Mouse (Mus musculus): Measurements from ENCODE around the gene Spem2.

Spem2 gene

DNA sequence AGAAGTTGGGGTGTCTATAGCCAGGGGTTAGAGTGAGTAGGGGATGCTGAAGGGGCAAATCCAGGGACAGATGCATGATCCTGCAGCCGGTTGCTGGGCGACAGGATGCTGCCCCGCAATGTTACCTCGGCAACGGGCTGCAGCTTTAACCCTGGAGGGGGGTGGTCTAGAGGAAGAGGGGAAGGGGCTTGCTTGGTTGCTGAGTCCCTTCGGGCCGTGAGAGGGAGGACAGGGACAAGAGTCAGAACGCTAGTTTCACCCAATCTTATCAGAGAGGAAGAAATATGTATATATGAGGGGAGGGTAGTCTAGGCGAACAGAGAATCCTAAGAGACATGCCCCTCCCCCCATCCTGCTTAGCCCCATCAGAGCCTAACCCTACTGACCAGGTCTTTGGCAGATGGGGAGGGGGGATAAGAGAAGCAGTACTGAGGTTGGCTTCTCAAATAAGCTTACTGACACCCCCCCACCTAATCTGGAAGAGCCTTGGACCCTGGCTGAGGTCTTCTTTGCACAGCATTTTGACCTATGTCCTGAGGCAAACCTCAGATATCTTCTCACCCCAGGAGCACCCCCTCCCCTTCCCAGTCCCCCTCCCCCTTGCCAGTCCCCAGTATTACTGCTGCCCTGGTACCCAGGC is 17.2 kb upstream of the Spem2 start:
- in situ Hi-C loops (cut with MseI, MboI) = no loop called here

- in situ Hi-C loops (cut with MseI, MboI) = no loop called here
Measured at GRCm38 (mm10) chr11:69834001-69834549, 15.8 kb upstream of the Spem2 start.

DNA sequence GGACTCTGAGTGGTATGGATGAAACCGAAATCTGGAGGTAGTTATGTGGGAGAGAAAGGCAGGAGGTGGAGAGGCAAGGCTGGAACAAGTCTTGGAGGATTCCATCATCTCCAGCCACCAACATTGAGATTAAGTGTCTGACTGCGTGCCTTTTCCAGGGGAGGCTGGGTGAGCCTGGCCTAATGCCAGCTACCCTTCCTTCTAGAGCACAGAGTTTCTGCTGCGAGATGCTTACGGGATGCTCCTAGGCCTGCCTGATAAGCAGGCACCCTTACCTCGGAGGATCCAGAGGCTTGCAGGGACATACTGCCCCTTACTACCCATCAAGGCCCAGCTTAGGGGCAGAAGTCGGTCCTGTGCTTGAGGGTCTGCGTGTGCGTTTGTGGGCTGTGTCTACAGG is 15.3 kb upstream of the Spem2 start:
- in situ Hi-C loops (cut with MseI, MboI) = no loop called here

DNA sequence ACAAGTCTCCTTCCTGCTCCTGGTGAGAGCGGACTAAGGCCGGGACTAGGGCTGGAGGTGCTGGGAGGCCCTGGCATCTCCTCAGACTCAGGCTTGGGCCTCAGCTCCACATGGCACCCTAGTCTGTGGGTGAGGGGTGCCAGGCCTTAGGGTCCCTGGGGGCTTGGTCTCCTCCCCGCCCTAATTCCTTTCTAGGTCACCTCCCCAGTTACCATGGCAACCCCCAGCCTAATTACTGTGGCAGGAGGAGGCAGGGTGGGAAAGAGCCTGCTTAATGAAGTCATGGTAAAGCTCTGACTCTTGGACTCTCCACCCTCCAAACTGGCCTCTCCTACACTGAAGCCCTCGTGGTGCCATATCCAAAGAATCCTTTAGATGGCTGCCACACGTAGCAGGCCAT is 10.6 kb upstream of the Spem2 start:
- in situ Hi-C loops (cut with MseI, MboI) = no loop called here

DNA sequence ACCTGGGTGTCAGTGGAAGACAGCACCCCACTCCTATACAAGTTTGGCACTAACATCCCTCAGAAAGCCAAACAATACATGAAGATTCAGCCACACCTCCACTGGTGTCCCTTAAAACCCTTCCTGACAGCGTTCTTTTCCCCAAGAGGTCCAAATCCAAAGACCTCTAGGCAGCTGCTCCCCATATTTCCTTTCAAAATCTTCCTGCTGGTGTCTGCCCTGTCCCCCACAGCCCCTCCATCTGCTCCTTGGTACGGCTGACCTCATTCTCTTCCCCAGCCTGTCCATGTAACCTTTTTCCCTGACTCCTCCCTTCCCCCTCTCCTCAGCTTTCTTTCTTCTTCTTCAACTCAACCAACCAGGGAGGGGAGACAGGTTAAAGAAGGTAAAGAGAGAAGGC is 5.2 kb upstream of the Spem2 start:
- in situ Hi-C loops (cut with MseI, MboI) = no loop called here

DNA sequence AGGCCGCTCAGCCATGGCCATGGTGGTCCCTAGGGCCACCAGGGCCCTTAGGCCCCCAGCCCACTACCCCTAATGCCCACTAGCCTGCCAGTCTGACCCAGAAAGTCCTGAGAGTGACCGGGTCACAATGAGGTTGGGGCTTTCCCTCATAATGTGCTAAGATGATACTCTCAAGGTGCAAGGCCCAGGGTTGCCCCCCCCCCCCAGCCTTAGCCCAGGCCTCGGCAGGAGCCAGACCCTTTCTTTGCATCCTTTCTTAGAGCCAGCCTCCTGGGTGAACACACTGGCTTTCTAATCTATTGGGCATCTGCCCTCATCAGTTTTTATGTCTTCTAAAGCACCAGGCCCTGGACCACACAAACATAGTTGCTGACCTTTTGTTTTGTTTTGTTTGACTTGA is 3.8 kb upstream of the Spem2 start, which contains the start of gene Spem1:
Gene Spem1 (minus strand): TSS at position 101 of the 400 bp plus-strand sequence.
- in situ Hi-C loops (cut with MseI, MboI) = no loop called here

- in situ Hi-C loops (cut with MseI, MboI) = no loop called here
Measured at GRCm38 (mm10) chr11:69818871-69819270, 606 bp upstream of the Spem2 start.

DNA sequence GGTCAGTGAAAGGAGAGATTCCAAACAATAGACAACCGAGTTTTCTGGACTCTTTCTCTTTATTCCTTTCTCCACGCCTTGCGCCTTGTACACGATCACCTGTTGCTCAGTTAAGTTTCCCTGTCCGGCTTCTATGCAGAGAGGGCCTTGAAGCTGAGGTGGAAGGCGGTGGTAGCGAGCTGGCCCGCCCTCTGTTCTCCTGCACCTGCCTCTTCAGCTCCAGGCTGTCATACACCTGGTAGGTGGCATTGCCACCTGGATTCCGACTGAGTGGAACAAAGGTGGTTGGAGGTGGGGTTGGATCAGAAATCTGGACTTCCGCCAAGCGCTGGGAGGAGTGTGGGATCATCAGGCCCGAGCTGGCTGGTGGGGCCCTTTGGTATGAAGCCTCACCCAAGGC is 1.7 kb downstream of the Spem2 start:
- in situ Hi-C loops (cut with MseI, MboI) = no loop called here

DNA sequence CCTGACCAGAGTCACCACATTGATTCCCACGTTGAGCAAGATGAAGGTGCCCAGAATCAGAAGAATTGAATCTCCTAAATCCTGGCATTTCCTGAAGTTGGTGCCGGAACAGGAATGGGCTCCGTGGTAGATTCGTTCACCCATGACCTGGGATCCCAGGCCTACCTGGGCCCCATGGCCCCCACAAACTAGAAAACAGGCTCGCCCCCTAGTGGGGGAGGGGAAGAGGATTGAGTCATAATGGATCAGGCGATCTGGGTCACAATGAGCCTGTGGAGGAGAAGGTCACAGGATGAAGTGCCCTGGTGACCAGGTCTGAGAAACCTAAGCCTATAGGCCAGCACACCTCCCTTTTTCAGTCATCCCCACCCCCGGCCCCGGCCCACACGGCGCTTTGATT is 3.1 kb downstream of the Spem2 start, which contains the start of gene Gm39566:
Gene Gm39566 (minus strand): TSS at position 144 of the 400 bp plus-strand sequence.
- in situ Hi-C loops (cut with MseI, MboI) = no loop called here

- in situ Hi-C loops (cut with MseI, MboI) = no loop called here
Measured at GRCm38 (mm10) chr11:69810280-69810679, 8.0 kb downstream of the Spem2 start.

- in situ Hi-C loops (cut with MseI, MboI) = loop anchor here (5.0 kb wide), 1 partner anchor 70 kb away; the partner anchor contains the start of gene Tmem95 (in 2 of the 2)
Measured at GRCm38 (mm10) chr11:69807641-69808040, 10.6 kb downstream of the Spem2 start.

GRCm38 (mm10) chr11:69806378-69806777 is 11.9 kb downstream of the Spem2 start:
- in situ Hi-C loops (cut with MseI, MboI) = loop anchor here (5.0 kb wide), 1 partner anchor 71 kb away; the partner anchor contains the start of gene Tmem95 (in 2 of the 2)

- in situ Hi-C loops (cut with MseI, MboI) = loop anchor here (5.0 kb wide), 1 partner anchor 72 kb away; the partner anchor contains the start of gene Tmem95 (in 2 of the 2)
Measured at GRCm38 (mm10) chr11:69804972-69805909, 13.0 kb downstream of the Spem2 start, which contains the start of gene Tmem102. Gene Tmem102, minus strand, starts transcription at chr11:69805624.

DNA sequence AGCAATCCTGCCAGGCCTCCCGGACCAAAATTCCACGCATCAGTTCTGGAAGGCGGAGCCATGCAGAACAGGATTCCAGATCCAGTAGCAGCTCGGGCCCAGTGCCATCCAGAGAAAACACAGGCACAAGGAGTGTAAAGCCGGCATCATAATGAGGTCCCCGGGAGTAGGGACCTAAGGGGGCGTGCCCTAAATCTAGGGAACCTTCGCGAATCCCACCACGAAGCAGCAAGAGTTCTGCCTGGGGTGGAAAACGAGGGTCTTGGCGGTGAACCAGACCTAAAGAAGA is 13.7 kb downstream of the Spem2 start:
- in situ Hi-C loops (cut with MseI, MboI) = no loop called here

DNA sequence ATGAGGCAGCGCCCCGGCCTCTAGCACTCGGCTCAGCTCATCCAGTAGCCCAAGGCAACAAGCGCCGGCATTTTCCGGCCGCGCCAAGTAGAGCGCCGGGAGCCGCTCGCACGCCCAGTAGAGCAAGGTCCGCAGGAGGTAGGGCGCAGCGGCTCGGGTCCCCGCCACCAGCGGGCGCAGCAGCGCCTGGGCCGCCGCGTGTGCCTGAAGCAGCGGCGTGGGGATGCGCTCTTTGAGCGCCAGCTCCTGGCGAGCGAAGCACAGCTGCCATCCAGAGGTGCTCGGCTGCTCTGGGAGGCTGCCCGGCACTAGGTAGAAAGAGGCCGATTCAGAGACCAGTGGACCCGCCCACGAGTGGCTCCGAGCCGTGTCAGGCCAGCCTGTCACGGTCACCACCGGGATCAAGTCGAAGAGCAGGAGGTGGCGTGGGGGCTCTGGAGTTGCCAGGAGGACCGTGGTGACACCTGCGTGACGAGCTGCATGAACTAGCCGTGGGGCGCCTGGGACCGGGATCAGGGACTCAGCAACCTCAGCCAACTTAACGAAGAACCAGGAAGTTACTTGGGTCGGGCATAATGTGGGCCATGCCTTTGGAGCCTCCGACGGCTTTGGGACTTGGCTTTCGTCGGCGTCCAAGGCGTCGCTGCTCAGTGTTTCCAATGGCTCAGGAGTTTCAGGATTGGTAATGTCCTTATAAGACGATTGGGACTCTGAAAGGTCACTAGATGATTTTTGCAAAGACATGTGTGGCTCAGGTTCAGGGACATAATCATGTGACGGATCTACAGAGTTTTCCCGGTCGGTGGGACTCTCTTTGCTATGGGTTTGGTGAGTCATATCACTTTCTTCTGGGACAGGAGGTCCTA is 14.2 kb downstream of the Spem2 start:
- in situ Hi-C loops (cut with MseI, MboI) = no loop called here

DNA sequence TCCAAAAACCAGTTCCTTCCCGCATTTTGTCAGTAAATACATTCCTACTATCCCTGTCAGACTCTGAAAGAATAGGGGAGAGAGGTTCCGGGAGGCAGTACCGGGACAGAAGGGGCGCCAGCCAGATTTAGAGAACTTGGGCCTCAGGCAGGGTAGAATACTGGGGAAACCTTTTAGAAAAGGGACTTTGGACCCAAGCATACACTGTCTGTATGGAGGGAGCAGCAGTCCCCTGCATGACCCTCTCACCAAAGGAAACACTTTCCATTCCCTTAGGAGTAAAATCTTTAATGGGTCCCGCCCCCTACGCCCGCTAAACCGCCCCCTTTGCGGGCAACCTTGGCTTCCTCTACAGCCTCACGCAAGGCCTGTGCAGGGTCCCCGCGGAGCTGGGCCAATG is 14.9 kb downstream of the Spem2 start:
- in situ Hi-C loops (cut with MseI, MboI) = no loop called here

DNA sequence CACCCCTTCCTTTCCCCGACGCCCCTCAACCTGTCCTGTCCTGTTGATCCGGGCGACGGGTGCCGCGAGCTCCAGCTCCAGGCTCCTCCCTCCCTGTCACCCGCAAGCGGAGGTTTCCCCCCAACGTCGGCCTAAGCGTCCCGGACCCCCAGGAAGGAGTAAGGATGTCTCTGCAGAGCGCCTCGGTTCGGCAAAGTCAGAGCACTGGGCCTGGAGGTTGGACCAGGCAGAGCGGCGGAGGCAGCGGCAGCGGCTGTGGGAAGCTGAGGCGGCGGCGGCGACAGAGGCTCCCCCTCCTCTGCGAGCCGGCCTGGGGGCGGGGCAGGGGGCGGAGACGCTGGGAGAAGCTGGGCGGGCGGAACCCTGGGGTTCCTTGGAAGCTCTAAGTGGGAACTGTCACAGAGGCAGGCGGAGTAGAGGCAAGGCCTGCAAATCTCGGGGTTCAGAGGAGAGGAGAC is 15.6 kb downstream of the Spem2 start:
- in situ Hi-C loops (cut with MseI, MboI) = no loop called here

DNA sequence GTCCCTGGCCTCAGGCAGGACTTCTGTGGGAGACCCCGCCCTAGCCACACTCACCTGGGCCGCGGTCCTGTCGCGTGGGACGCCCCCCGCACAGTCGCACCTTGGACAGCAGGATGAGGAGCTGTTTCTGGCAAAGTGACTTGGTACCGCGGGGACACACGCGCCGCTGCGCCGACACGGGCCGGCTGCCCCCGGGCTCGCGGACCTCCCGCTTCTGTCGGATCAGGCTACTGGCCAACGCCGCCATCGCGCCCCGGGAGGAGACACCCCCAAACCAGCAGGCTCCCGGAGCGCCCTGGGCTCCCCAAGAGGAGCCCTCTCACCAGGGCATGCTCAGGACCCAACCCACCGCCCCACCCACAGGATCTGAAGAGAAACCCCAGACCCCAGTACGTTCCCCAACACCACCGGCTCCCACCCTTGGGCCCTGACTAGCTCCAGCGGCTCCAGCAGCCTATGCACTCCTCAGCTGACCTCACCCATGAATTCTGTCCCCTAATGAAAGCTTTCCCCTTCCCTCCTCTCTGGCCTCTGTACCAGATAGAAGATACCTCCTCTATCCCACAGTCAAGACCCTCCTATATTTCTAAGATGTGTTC is 16.8 kb downstream of the Spem2 start, which contains the start of gene Fgf11:
Gene Fgf11 (minus strand): TSS at position 479 of the 599 bp plus-strand sequence.
- in situ Hi-C loops (cut with MseI, MboI) = no loop called here

DNA sequence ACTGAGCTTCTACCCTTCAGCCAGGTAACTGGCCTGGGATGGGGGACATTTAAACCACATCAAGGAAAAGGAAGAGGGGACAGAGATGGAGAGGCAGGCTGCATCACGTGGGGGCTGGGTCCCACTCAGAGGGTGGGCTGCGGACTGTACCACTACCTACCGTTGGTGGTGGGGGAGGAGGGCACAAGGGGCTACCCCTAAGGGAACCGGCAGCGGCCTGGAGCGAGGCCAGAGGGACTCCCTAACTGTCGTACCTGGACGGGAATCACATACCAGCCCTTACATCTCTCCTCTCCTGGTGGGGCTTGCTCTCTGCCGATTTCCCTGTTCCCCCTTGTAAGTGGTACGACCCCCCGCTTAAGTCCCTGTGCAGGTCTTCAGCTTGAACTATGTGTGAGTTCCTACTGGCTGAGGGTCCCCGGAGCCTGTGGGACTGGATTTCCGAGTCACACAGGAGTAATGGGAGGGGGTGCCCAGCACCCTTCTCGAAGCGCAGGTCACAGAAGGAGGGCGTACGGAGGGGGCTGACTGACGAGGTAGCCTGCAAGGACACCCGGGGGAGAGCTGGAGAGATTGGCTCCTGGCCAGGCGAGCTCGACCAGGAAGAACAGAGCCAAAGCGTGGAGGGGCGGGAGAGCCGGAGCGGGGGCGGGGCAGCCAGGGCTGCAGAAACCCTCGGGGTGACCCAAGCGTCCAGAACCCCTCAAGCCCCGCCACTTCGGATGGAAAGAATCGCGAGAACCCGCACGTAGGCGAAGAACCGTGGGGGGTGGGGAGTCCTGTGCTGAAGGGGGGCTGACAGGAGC is 17.7 kb downstream of the Spem2 start:
- in situ Hi-C loops (cut with MseI, MboI) = no loop called here

DNA sequence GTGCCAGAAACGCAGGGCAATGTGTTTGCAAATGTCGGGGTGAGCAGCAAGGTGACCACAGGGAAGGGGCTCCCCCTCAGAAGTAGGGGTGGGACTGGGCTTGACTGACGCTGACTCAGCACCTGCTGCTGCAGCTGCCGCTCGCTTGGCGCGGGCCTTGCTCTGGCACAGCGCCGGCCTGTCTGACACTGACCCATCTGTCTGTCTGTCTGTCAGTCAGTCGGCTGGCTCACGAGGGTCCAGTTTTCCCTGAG is 18.2 kb downstream of the Spem2 start:
- in situ Hi-C loops (cut with MseI, MboI) = no loop called here
